Mouse (Mus musculus): ENCODE measurements around the gene Vsig2.

GRCm38 (mm10) chr9:37592025-37592424 lies 53.0 kb downstream of the Vsig2 start:
- TF ChIP-seq CTCF (conservative IDR thresholded peaks at IDR 0.05; ENCODE audit: low read length) = no peak
- TF ChIP-seq POU5F1 (IDR thresholded peaks at IDR 0.05; ENCODE audit: borderline replicate concordance, low read length) = no peak
- TF ChIP-seq NANOG (IDR thresholded peaks at IDR 0.05; ENCODE audit: borderline replicate concordance, low read length) = no peak
